Mouse (Mus musculus) forebrain, embryonic 11.5 days (tissue): ENCODE measurements around the gene Olfr1150-ps1. TPM values are rescaled to one million over a fixed set of nuclear protein-coding genes. Genes with fewer than 3 reads are reported as not detected.

ENCODE experiments used
- ATAC-seq: fragments of 200-750 bp; cut with Nextera tagmentation; replicated peaks from 2 replicates; pipeline ENCODE4 v1.8.0; 2017; ENCODE audit warnings: moderate TSS enrichment; ENCODE audit not compliant: low FRiP score
- DNase-seq: peaks from one replicate; pipeline ENCODE4 v3.0.0-alpha.2; 2017; ENCODE audit warnings: low spot score
- H3K27ac ChIP-seq: fragments of 300-500 bp; sonication (generic); 2 replicates; pipeline ENCODE4 v1.5.1; 2014; ENCODE audit warnings: low read depth, low read length
- H3K27me3 ChIP-seq: fragments of 300-500 bp; sonication (generic); 2 replicates; pipeline ENCODE4 v1.6.1; 2014; ENCODE audit warnings: mild to moderate bottlenecking, low read length, mixed read lengths; ENCODE audit not compliant: control insufficient read depth, insufficient read depth
- H3K36me3 ChIP-seq: fragments of 300-500 bp; sonication (generic); 2 replicates; pipeline ENCODE4 v1.6.1; 2014; ENCODE audit warnings: mild to moderate bottlenecking, low read length, moderate library complexity, mixed read lengths; ENCODE audit not compliant: control insufficient read depth, insufficient read depth
- H3K4me1 ChIP-seq: fragments of 300-500 bp; sonication (generic); replicated peaks from 2 replicates; pipeline ENCODE4 v1.6.1; 2014; ENCODE audit warnings: low read length, mixed read lengths; ENCODE audit not compliant: control insufficient read depth, insufficient read depth
- H3K4me2 ChIP-seq: fragments of 300-500 bp; sonication (generic); 2 replicates; pipeline ENCODE4 v1.6.1; 2014; ENCODE audit warnings: low read depth, mild to moderate bottlenecking, low read length, moderate library complexity, mixed read lengths; ENCODE audit not compliant: severe bottlenecking
- H3K4me3 ChIP-seq: fragments of 300-500 bp; sonication (generic); 2 replicates; pipeline ENCODE4 v1.5.1; 2014; ENCODE audit warnings: low read depth, low read length
- H3K9ac ChIP-seq: fragments of 300-500 bp; sonication (generic); 2 replicates; pipeline ENCODE4 v1.6.1; 2014; ENCODE audit warnings: low read length
- H3K9me3 ChIP-seq: fragments of 300-500 bp; sonication (generic); 2 replicates; pipeline ENCODE4 v1.6.1; 2016; ENCODE audit warnings: low read length, mixed read lengths; ENCODE audit not compliant: control insufficient read depth
- WGBS: fragments of 180-500 bp; shearing (Covaris S2); extraction: QIAGEN DNeasy Blood & Tissue Kit; methylation state at CpG from one replicate; pipeline ENCODE4 v1.1.7; 2014; 5-methylcytosine and 5-hydroxymethylcytosine counted together
- polyA plus RNA-seq: library from polyadenylated mRNA; unstranded; fragments of >200 nt; fragmentation: Nextera tagmentation; extraction: Ambion mirVana; gene quantifications from 2 replicates; pipeline ENCODE4 v1.2.1, GENCODE M21; 2014

Gene Olfr1150-ps1
- not detected in 2 replicates for polyA plus RNA-seq

GRCm38 (mm10) chr2:87843693-87844092 is at the start of gene Olfr1150-ps1:
Gene Olfr1150-ps1, plus strand, starts transcription at chr2:87843993.
- Histone ChIP-seq H3K9me3 (no peaks in the 10 kb centered on the region), H3K27ac (no peak within 1 kb of the TSS), H3K4me3 (no peak within 1 kb of the TSS), H3K4me1 (no peaks in the 10 kb centered on the region), H3K9ac (no peak within 1 kb of the TSS), H3K27me3 (no peaks in the 10 kb centered on the region), H3K36me3 (no peaks in the 10 kb centered on the region), H3K4me2 (no peak within 1 kb of the TSS)
- 83% methylated on average over 1 of the region's 1 CpGs for WGBS
- DNase-seq: no peak
- no peak for ATAC-seq

- no peaks in the 10 kb centered on the region for H3K27me3 ChIP-seq
- no peak within 1 kb of the TSS for H3K27ac ChIP-seq
- DNase-seq: no peak
- H3K4me3 ChIP-seq: no peak within 1 kb of the TSS
- H3K9ac ChIP-seq: no peak within 1 kb of the TSS
- no peak within 1 kb of the TSS for H3K4me2 ChIP-seq
- no peak for ATAC-seq
- no peaks in the 10 kb centered on the region for H3K36me3 ChIP-seq
- no peaks in the 10 kb centered on the region for H3K4me1 ChIP-seq
- no peaks in the 10 kb centered on the region for H3K9me3 ChIP-seq
Measured at GRCm38 (mm10) chr2:87800292-87800691, 43.5 kb upstream of the Olfr1150-ps1 start, which contains the start of gene Olfr1143. Gene Olfr1143, plus strand, starts transcription at chr2:87800592.

- no peak within 1 kb of the TSS for H3K4me3 ChIP-seq
- no peaks in the 10 kb centered on the region for H3K4me1 ChIP-seq
- no peak for DNase-seq
- no peaks in the 10 kb centered on the region for H3K9me3 ChIP-seq
- H3K27me3 ChIP-seq: no peaks in the 10 kb centered on the region
- H3K36me3 ChIP-seq: no peaks in the 10 kb centered on the region
- H3K9ac ChIP-seq: no peak within 1 kb of the TSS
- ATAC-seq: no peak
- 92% methylated on average over 1 of the region's 1 CpGs for WGBS
- H3K27ac ChIP-seq: no peak within 1 kb of the TSS
- no peak within 1 kb of the TSS for H3K4me2 ChIP-seq
Measured at GRCm38 (mm10) chr2:87809522-87809921, 34.3 kb upstream of the Olfr1150-ps1 start, which contains the start of gene Olfr1145. Gene Olfr1145, plus strand, starts transcription at chr2:87809822.

DNA sequence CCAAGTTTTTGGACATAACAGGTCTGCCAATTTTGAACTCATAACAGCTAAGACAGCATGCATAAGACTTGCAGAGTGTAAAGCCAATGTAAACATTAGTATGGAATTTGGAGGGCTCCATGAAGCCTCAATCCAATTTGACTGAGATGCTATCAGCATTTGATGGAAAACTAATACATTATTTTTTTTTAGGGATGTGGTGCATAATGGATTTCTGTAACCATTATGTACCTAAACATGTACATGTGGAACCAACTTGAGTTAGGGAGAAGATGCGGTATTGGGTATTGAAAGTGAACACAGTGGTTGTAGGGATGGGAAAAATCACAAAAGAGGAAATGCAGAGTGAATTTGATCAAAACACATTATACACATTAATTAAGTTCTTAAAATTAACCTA is 13.6 kb upstream of the Olfr1150-ps1 start, which contains the start of gene Olfr1148:
Gene Olfr1148 (plus strand): TSS at position 301 of the 400 bp plus-strand sequence.
- 88% methylated on average over 1 of the region's 1 CpGs for WGBS
- Histone ChIP-seq H3K27me3 (no peaks in the 10 kb centered on the region), H3K36me3 (no peaks in the 10 kb centered on the region), H3K4me1 (no peaks in the 10 kb centered on the region), H3K9me3 (no peaks in the 10 kb centered on the region), H3K9ac (no peak within 1 kb of the TSS), H3K27ac (no peak within 1 kb of the TSS), H3K4me2 (no peak within 1 kb of the TSS), H3K4me3 (no peak within 1 kb of the TSS)
- DNase-seq: no peak
- ATAC-seq: no peak

- DNase-seq (no peak), ATAC-seq (no peak)
- Histone ChIP-seq H3K4me1 (no peaks in the 10 kb centered on the region), H3K4me2 (no peak within 1 kb of the TSS), H3K4me3 (no peak within 1 kb of the TSS), H3K9me3 (no peaks in the 10 kb centered on the region), H3K27me3 (no peaks in the 10 kb centered on the region), H3K9ac (no peak within 1 kb of the TSS), H3K27ac (no peak within 1 kb of the TSS), H3K36me3 (no peaks in the 10 kb centered on the region)
- WGBS: 91% methylated on average over 1 of the region's 1 CpGs
Measured at GRCm38 (mm10) chr2:87855562-87855961, 11.8 kb downstream of the Olfr1150-ps1 start, which contains the start of gene Olfr1151. Gene Olfr1151, plus strand, starts transcription at chr2:87855862.

DNA sequence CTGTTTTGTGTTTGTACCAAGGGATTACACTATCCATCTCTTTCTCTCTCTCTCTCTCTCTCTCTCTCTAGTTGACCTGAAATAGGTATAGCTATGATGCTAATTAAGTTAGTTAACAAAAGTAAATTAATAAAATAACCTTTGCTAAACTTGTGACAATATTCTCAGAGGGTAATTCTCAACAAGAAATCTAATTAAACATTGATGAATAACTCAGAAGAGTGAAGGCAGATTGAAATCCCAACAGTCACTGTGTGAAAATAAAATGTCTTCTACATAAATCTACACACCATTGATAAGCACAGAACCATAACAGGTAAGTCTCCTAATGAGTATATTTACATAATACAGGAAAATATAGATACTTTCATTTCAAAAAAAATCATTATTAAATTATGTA is 22.4 kb downstream of the Olfr1150-ps1 start, which contains the start of gene Olfr1152:
Gene Olfr1152 (plus strand): TSS at position 301 of the 400 bp plus-strand sequence.
- Histone ChIP-seq H3K9me3 (no peaks in the 10 kb centered on the region), H3K9ac (no peak within 1 kb of the TSS), H3K36me3 (no peaks in the 10 kb centered on the region), H3K4me1 (no peaks in the 10 kb centered on the region), H3K4me3 (no peak within 1 kb of the TSS), H3K27ac (no peak within 1 kb of the TSS), H3K4me2 (no peak within 1 kb of the TSS), H3K27me3 (no peaks in the 10 kb centered on the region)
- no peak for ATAC-seq
- no peak for DNase-seq

DNA sequence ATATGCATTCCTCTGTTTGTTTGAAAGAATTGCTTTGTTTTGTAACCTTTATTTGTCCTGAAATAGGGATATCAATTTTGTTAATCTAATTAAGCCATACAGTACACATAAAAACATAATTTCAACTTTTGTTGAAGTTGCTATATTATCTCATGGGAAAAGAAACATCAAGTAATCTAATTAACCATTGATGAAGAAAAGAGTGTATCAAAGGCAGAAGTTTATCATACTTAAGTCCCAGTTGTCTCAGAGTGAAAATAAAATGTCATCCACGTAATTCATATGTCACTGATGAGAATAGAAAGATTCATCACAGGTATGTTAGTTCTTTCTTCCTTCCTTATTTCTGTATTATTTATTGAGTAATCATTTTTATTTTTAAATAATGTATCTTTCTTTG is 50.9 kb downstream of the Olfr1150-ps1 start, which contains the start of gene Olfr1153:
Gene Olfr1153 (plus strand): TSS at position 301 of the 400 bp plus-strand sequence.
- Histone ChIP-seq H3K27me3 (no peaks in the 10 kb centered on the region), H3K4me2 (no peak within 1 kb of the TSS), H3K36me3 (no peaks in the 10 kb centered on the region), H3K9ac (no peak within 1 kb of the TSS), H3K9me3 (no peaks in the 10 kb centered on the region), H3K4me1 (no peaks in the 10 kb centered on the region), H3K27ac (no peak within 1 kb of the TSS), H3K4me3 (no peak within 1 kb of the TSS)
- ATAC-seq: no peak
- 67% methylated on average over 1 of the region's 1 CpGs for WGBS
- DNase-seq: no peak

Other genes starting within 250 kb of the Olfr1150-ps1 start
- gene Olfr1130, start 237.8 kb upstream of the Olfr1150-ps1 start, polyA plus RNA-seq: not detected in 2 replicates
- not detected in 2 replicates for gene Olfr1131, start 216.9 kb upstream of the Olfr1150-ps1 start, polyA plus RNA-seq
- not detected in 2 replicates for gene Olfr1132, start 206.5 kb upstream of the Olfr1150-ps1 start, polyA plus RNA-seq
- not detected in 2 replicates for gene Olfr1133, start 196.6 kb upstream of the Olfr1150-ps1 start, polyA plus RNA-seq
- gene Olfr1134, start 185.5 kb upstream of the Olfr1150-ps1 start, polyA plus RNA-seq: not detected in 2 replicates
- not detected in 2 replicates for gene Olfr1135, start 170.3 kb upstream of the Olfr1150-ps1 start, polyA plus RNA-seq
- gene Olfr1136, start 150.0 kb upstream of the Olfr1150-ps1 start, polyA plus RNA-seq: not detected in 2 replicates
- not detected in 2 replicates for gene Olfr1137, start 130.8 kb upstream of the Olfr1150-ps1 start, polyA plus RNA-seq
- not detected in 2 replicates for gene Olfr1138, start 104.0 kb upstream of the Olfr1150-ps1 start, polyA plus RNA-seq
- gene Olfr1140, start 100.2 kb upstream of the Olfr1150-ps1 start, polyA plus RNA-seq: not detected in 2 replicates
- not detected in 2 replicates for gene Olfr1141, start 90.0 kb upstream of the Olfr1150-ps1 start, polyA plus RNA-seq
- not detected in 2 replicates for gene Olfr152, start 64.5 kb upstream of the Olfr1150-ps1 start, polyA plus RNA-seq
- not detected in 2 replicates for gene Olfr1143, start 43.4 kb upstream of the Olfr1150-ps1 start, polyA plus RNA-seq
- not detected in 2 replicates for gene Olfr1145, start 34.2 kb upstream of the Olfr1150-ps1 start, polyA plus RNA-seq
- gene Olfr1148, start 13.5 kb upstream of the Olfr1150-ps1 start, polyA plus RNA-seq: not detected in 2 replicates
- not detected in 2 replicates for gene Olfr1151, start 11.9 kb downstream of the Olfr1150-ps1 start, polyA plus RNA-seq
- 0.03 TPM in 1 of 2 replicates, not detected in the other for gene Olfr1152, start 22.5 kb downstream of the Olfr1150-ps1 start, polyA plus RNA-seq
- gene Olfr1153, start 51.0 kb downstream of the Olfr1150-ps1 start, polyA plus RNA-seq: not detected in 2 replicates
- gene Olfr1154, start 61.2 kb downstream of the Olfr1150-ps1 start, polyA plus RNA-seq: not detected in 2 replicates
- gene Olfr1155, start 101.1 kb downstream of the Olfr1150-ps1 start, polyA plus RNA-seq: not detected in 2 replicates
- not detected in 2 replicates for gene Olfr1156, start 109.1 kb downstream of the Olfr1150-ps1 start, polyA plus RNA-seq
- gene Olfr1157, start 124.3 kb downstream of the Olfr1150-ps1 start, polyA plus RNA-seq: not detected in 2 replicates
- gene Olfr74, start 130.7 kb downstream of the Olfr1150-ps1 start, polyA plus RNA-seq: not detected in 2 replicates
- not detected in 2 replicates for gene Olfr1158, start 146.1 kb downstream of the Olfr1150-ps1 start, polyA plus RNA-seq
- not detected in 2 replicates for gene Olfr1160, start 164.3 kb downstream of the Olfr1150-ps1 start, polyA plus RNA-seq
- gene Olfr1161, start 178.8 kb downstream of the Olfr1150-ps1 start, polyA plus RNA-seq: not detected in 2 replicates
- gene Olfr73, start 193.7 kb downstream of the Olfr1150-ps1 start, polyA plus RNA-seq: not detected in 2 replicates
- gene Olfr1162, start 207.1 kb downstream of the Olfr1150-ps1 start, polyA plus RNA-seq: not detected in 2 replicates
- not detected in 2 replicates for gene Olfr1163, start 227.8 kb downstream of the Olfr1150-ps1 start, polyA plus RNA-seq
- gene Olfr1164, start 250.0 kb downstream of the Olfr1150-ps1 start, polyA plus RNA-seq: not detected in 2 replicates